Mouse (Mus musculus) liver, embryonic 15.5 days (tissue): ENCODE results near the gene Ndufb8. TPM values are rescaled to one million over a fixed set of nuclear protein-coding genes. Genes with fewer than 3 reads are reported as not detected.

ENCODE experiments used
- ATAC-seq: fragments of 200-750 bp; cut with Nextera tagmentation; 2 replicates; pipeline ENCODE4 v1.8.0; 2017; ENCODE audit warnings: moderate number of reproducible peaks, mild to moderate bottlenecking, moderate library complexity; ENCODE audit not compliant: insufficient read depth
- H3K27ac ChIP-seq: fragments of 300-500 bp; sonication (generic); replicated peaks from 2 replicates; pipeline ENCODE4 v1.5.1; 2015; ENCODE audit warnings: mild to moderate bottlenecking, inconsistent platforms
- H3K27me3 ChIP-seq: fragments of 300-500 bp; sonication (generic); 2 replicates; pipeline ENCODE4 v1.6.1; 2015; ENCODE audit warnings: mild to moderate bottlenecking, inconsistent platforms
- H3K36me3 ChIP-seq: fragments of 300-500 bp; sonication (generic); replicated peaks from 2 replicates; pipeline ENCODE4 v1.6.1; 2015; ENCODE audit warnings: moderate library complexity, mild to moderate bottlenecking, inconsistent platforms
- H3K4me1 ChIP-seq: fragments of 300-500 bp; sonication (generic); replicated peaks from 2 replicates; pipeline ENCODE4 v1.6.1; 2015; ENCODE audit warnings: inconsistent platforms
- H3K4me2 ChIP-seq: fragments of 300-500 bp; sonication (generic); 2 replicates; pipeline ENCODE4 v1.6.1; 2015; ENCODE audit warnings: moderate library complexity, mild to moderate bottlenecking, inconsistent platforms
- H3K4me3 ChIP-seq: fragments of 300-500 bp; sonication (generic); replicated peaks from 2 replicates; pipeline ENCODE4 v1.5.1; 2015; ENCODE audit warnings: mild to moderate bottlenecking, inconsistent platforms
- H3K9ac ChIP-seq: fragments of 300-500 bp; sonication (generic); 2 replicates; pipeline ENCODE4 v1.6.1; 2015; ENCODE audit warnings: moderate library complexity, mild to moderate bottlenecking, inconsistent platforms
- H3K9me3 ChIP-seq: fragments of 300-500 bp; sonication (generic); replicated peaks from 2 replicates; pipeline ENCODE4 v1.6.1; 2016; ENCODE audit warnings: inconsistent platforms
- WGBS: fragments of 180-500 bp; shearing (Covaris S2); methylation state at CpG from one replicate; pipeline ENCODE4 v1.1.7; 2015; ENCODE audit warnings: mixed read lengths; ENCODE audit not compliant: insufficient replicate concordance; 5-methylcytosine and 5-hydroxymethylcytosine counted together
- polyA plus RNA-seq: library from polyadenylated mRNA; unstranded; fragments of >200 nt; fragmentation: Nextera tagmentation; extraction: Ambion mirVana; gene quantifications from 2 replicates; pipeline ENCODE4 v1.2.1, GENCODE M21; 2015

Ndufb8 gene
- polyA plus RNA-seq, 1 experiment from 2014 or later: 297 TPM

DNA sequence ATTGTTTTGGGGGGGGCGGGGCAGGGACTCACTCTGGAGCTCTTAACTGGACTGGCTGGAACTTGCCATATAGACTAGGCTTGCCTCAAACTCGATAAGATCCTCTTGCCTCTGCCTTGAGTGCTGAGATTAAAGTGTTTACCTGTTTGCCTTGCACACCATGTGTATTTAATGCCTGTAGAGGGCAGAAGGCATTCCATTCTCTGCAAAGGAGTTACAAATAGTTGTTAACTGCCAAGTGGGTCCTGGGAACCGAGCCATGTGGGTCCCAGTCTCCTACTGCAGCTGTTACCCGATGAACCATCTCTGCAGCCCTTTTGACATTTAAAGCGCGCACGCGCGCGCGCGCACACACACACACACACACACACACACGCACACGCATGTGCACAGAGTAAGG, 8.8 kb upstream of the Ndufb8 start:
- Histone ChIP-seq H3K27ac (no peak overlapping the region), H3K27me3 (peaks cover 1% of the 10 kb centered on the region; the same call in 1 of the 2 replicates), H3K9me3 (no peaks in the 10 kb centered on the region), H3K4me1 (peaks cover 22% of the 10 kb centered on the region), H3K36me3 (peaks cover 41% of the 10 kb centered on the region), H3K9ac (no peak overlapping the region), H3K4me2 (peak overlapping the region; percentile 81), H3K4me3 (peak overlapping the region; percentile 83; the same call in 1 of the 2 replicates)
- WGBS: 88% methylated on average over 14 of the region's 14 CpGs
- no peak for ATAC-seq

DNA sequence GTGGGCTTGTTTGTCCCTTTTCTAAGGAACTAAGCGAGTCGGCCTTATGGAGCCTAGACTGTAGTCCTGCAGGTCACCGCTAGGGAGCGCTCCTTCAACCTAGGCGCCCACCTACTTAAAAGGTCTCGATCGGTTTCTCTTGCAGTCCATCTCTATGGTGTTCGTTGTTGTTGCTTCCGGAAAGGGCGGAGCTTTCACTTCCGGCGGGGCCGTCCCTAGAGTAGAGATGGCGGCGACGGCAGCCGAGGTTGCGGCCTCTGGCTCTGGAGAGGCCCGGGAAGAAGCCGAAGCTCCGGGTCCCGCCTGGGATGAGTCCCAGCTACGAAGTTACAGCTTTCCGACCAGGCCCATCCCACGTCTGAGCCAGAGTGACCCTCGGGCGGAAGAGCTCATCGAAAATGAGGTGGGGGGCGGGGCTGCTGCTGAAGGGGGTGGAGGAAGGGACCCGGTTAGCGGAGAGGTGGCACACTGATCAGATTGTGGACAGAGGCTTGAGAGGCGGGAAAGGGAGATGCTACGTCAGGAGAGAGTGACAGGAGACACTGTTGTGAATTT, 7.5 kb upstream of the Ndufb8 start, which contains the start of gene Hif1an:
Hif1an (plus strand) TSS at position 199 of the 555 bp plus-strand sequence.
- H3K4me3 ChIP-seq: peak within 1 kb of the TSS; percentile 83
- peaks cover 29% of the 10 kb centered on the region for H3K36me3 ChIP-seq
- peak within 1 kb of the TSS; percentile 81 for H3K4me2 ChIP-seq
- under 1% methylated on average over 33 of the region's 33 CpGs for WGBS
- ATAC-seq: peak; percentile 99
- peaks cover 22% of the 10 kb centered on the region for H3K4me1 ChIP-seq
- peak within 1 kb of the TSS; percentile 84 for H3K27ac ChIP-seq
- no peaks in the 10 kb centered on the region for H3K9me3 ChIP-seq
- H3K27me3 ChIP-seq: peaks cover 14% of the 10 kb centered on the region; the same call in 1 of the 2 replicates
- H3K9ac ChIP-seq: peak within 1 kb of the TSS; percentile 67

DNA sequence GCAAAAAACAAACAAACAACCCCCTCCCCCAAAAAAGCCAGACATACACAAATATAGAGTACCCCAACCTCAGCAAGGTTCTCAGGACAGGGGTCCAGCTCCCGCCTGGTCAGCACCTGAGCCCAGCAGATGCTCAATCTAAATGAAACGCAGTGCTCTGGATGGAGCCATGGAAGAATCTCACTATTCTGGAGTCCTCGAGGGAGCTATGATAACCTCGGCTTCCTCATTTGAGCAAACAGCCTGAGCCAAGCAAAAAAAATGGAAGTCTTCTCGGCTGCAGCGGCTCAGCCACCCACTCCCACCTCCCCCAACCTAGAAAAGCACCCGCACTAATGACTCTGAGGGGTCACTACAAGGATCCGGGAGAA, 765 bp downstream of the Ndufb8 start:
- H3K27ac ChIP-seq: peak overlapping the region; percentile 72
- H3K4me3 ChIP-seq: peak overlapping the region; percentile 85
- H3K27me3 ChIP-seq: peaks cover 14% of the 10 kb centered on the region; the same call in 1 of the 2 replicates
- H3K9me3 ChIP-seq: no peaks in the 10 kb centered on the region
- peaks cover 40% of the 10 kb centered on the region for H3K36me3 ChIP-seq
- WGBS: 1% methylated on average over 8 of the region's 8 CpGs
- H3K4me2 ChIP-seq: peak overlapping the region; percentile 84
- peak overlapping the region; percentile 88 for H3K9ac ChIP-seq
- no peak for ATAC-seq
- H3K4me1 ChIP-seq: peaks cover 21% of the 10 kb centered on the region

DNA sequence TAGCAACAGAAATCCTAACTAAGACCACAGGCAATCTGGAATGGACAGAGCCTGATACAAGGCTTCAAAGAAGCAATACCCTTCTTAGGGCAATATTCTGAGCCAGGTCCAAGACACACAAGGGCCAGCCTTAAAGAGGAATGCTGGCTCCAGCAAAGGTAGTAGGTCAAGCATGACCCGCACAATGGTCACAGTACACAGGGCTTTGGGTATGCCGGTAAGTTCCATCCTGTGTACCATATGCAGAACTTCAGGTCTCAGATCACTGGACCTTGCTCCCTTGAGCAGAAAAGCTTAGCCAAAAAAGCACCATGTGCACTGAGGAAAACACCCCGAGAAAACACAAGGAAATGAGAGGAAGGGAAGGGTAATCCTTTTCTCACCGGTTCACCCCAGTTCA, 2.0 kb downstream of the Ndufb8 start:
- Histone ChIP-seq H3K9me3 (no peaks in the 10 kb centered on the region), H3K4me1 (peaks cover 21% of the 10 kb centered on the region), H3K4me2 (no peak overlapping the region), H3K27me3 (peaks cover 6% of the 10 kb centered on the region; the same call in 1 of the 2 replicates), H3K36me3 (peaks cover 52% of the 10 kb centered on the region), H3K27ac (no peak overlapping the region), H3K9ac (no peak overlapping the region), H3K4me3 (no peak overlapping the region)
- WGBS: 81% methylated on average over 4 of the region's 4 CpGs
- no peak for ATAC-seq

DNA sequence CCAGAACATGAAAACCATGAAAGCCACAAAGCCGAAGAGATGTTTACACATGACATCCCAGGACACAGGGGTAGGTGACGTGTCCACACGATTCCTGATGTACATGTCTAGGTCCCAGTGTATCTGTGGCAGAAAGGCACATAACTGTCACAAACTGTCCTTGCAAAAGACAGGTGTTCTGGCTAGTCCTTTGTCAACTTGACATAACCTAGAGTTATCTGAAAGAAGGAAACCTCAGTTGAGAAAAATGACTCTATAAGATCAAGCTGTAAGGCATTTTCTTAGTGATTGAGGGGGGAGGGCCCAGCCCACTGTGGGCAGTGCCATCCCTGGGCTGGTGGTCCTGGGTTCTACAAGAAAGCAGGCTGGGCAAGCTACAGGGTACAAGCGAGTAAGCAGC, 2.5 kb downstream of the Ndufb8 start, which contains the start of gene Gm20538:
Gm20538 (minus strand) TSS at position 101 of the 400 bp plus-strand sequence.
- no peak within 1 kb of the TSS for H3K9ac ChIP-seq
- ATAC-seq: no peak

DNA sequence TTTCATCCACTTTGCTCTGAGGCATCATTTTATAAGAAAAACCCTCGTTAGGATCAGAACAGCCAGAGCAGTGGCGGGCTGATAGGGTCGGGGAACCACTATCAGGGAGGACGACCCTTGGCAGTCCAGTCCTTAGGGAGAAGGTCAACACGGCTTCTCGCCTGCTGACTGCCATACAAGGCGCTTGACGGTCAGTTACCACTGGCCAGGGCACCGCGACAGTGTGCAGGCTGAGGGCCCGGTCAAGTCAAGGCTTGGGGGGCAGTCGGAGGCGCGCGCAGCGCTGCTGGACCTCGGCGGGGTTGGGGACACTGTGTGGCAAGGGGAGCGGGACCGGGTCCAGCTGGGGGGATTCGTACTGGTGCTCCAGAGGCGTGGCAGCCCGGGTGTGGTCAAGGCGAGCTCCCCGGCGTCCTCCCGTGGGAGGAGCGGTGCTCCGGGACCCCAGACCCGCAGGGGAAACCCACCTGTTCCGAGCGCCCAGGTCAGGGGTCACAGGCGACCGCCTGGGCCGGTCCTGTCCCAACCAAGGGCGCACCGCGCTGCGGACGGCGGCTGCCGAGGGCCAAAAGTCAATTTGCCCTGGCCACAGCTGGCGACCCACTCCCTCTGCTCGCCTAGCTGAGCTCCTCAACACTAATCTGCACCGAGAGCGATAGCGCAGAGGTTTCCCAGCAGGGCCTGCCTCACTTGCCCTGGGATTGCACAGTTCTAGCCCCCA, 9.8 kb downstream of the Ndufb8 start, which contains the start of gene Sec31b:
Sec31b (minus strand) TSS at position 544 of the 721 bp plus-strand sequence.
- peak; percentile 42 for ATAC-seq
- peak within 1 kb of the TSS; percentile 61 for H3K4me3 ChIP-seq
- peaks cover 26% of the 10 kb centered on the region; the same call in 1 of the 2 replicates for H3K27me3 ChIP-seq
- peak within 1 kb of the TSS; percentile 86 for H3K4me2 ChIP-seq
- peak within 1 kb of the TSS; percentile 48 for H3K9ac ChIP-seq
- H3K9me3 ChIP-seq: no peaks in the 10 kb centered on the region
- WGBS: under 1% methylated on average over 47 of the region's 47 CpGs
- H3K27ac ChIP-seq: no peak within 1 kb of the TSS
- peaks cover 15% of the 10 kb centered on the region for H3K4me1 ChIP-seq
- peaks cover 30% of the 10 kb centered on the region for H3K36me3 ChIP-seq

More for the DNA sequence above, 2.5 kb downstream of the Ndufb8 start, which contains the start of gene Gm20538:
- Histone ChIP-seq H3K9me3 (no peaks in the 10 kb centered on the region), H3K4me2 (peak within 1 kb of the TSS; percentile 84; the same call in 1 of the 2 replicates), H3K36me3 (peaks cover 57% of the 10 kb centered on the region), H3K4me1 (peaks cover 21% of the 10 kb centered on the region), H3K27me3 (0 out of 2 replicates have a peak, but pooled peaks cover under 1% of the 10 kb centered on the region), H3K27ac (no peak within 1 kb of the TSS), H3K4me3 (no peak within 1 kb of the TSS)
- 86% methylated on average over 4 of the region's 4 CpGs for WGBS

DNA sequence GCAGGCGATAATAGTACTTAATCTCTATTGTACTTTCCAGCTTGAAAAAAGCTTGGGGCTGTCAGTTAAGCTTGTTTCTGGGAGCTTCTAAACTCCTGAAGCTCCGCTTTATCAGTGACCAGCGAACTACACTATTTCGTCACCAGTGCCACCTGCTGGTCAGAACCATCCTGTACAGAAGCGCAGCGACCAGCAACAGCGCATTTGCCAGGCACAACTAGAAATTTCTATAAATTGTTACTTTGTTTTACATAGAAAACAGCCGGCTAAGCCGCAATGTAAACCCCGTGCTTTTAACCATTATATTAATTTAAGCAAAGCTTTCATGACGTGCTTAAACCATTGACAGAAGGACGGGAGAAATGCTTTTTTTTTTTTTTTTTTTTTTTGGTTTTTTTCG, 10.5 kb downstream of the Ndufb8 start:
- peak overlapping the region; percentile 86 for H3K4me2 ChIP-seq
- no peaks in the 10 kb centered on the region for H3K9me3 ChIP-seq
- H3K36me3 ChIP-seq: peaks cover 23% of the 10 kb centered on the region
- H3K27ac ChIP-seq: no peak overlapping the region
- WGBS: under 1% methylated on average over 13 of the region's 13 CpGs
- peak overlapping the region; percentile 61 for H3K4me3 ChIP-seq
- peaks cover 26% of the 10 kb centered on the region; the same call in 1 of the 2 replicates for H3K27me3 ChIP-seq
- H3K4me1 ChIP-seq: peaks cover 15% of the 10 kb centered on the region
- no peak overlapping the region for H3K9ac ChIP-seq
- no peak for ATAC-seq

DNA sequence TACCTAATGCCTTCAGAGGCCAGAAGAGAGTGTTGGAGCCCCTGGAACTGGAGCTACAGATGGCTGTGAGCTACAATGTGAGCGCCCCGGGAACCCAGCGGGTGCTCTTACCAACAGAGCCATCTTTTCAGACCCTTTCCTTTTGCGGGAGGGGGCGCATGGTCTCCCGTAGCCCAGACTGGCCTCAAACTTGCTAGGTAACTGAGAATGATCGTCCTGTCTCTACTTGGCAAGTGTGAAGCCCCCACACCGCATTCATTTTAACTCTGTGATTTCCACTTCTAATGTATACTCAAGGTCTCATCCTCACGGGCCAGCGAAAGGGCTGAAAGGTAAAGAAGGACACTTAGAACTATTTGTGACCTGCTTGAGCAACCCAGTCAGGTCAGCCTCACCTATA, 10.9 kb downstream of the Ndufb8 start:
- Histone ChIP-seq H3K27me3 (peaks cover 26% of the 10 kb centered on the region; the same call in 1 of the 2 replicates), H3K36me3 (peaks cover 19% of the 10 kb centered on the region), H3K9ac (no peak overlapping the region), H3K27ac (no peak overlapping the region), H3K9me3 (no peaks in the 10 kb centered on the region), H3K4me3 (no peak overlapping the region), H3K4me1 (peaks cover 15% of the 10 kb centered on the region), H3K4me2 (peak overlapping the region; percentile 86)
- ATAC-seq: no peak
- 65% methylated on average over 10 of the region's 10 CpGs for WGBS

DNA sequence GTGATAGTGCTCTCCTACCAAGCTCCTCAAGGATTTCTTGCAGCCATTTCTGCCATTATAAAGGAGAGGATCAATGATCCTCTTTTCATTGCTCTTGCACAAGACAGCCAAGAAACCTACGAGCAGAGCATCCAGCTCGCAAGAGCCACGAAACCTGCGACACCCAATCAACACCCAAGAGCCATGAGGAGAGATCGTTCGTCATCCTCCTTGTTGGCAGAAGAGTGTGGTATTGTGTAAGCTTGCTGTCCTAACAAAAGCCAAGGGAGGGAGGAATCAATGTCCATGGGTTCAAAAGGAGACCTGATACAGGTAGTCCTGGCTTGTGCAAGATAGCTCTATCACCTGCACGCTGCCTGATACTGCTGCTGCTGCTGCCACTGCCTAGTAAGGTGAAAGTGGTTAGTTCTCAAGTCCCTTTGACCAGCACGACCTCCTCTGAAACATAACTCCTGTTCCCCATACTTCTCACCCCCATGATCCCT, 12.5 kb downstream of the Ndufb8 start:
- ATAC-seq: no peak
- Histone ChIP-seq H3K4me2 (no peak overlapping the region), H3K27me3 (peaks cover 26% of the 10 kb centered on the region; the same call in 1 of the 2 replicates), H3K4me3 (no peak overlapping the region), H3K9ac (no peak overlapping the region), H3K36me3 (0 out of 2 replicates have a peak, but pooled peaks cover 2% of the 10 kb centered on the region), H3K9me3 (no peaks in the 10 kb centered on the region), H3K27ac (no peak overlapping the region), H3K4me1 (peaks cover 15% of the 10 kb centered on the region)
- WGBS: 72% methylated on average over 8 of the region's 8 CpGs

DNA sequence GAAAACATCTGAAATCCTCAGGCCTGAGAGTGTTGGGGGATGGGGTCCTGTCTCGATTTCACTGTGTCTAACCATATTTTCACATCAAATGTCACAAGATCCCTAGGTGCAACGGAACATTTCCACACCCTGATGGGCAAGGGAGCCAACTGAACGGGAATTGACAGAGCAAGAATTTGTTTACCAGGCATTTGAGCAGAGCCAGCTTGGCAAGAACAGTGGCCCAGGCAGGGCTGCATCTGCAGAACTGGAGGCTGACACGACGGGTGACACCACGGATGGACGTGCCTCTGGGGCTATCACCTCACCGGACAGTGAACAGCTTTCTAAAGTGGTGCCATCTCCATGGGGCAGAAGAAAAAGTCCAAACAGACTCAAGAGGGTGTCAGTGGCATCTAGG, 17.8 kb downstream of the Ndufb8 start:
- no peak for ATAC-seq
- H3K4me3 ChIP-seq: no peak overlapping the region
- no peak overlapping the region for H3K9ac ChIP-seq
- no peaks in the 10 kb centered on the region for H3K4me1 ChIP-seq
- H3K4me2 ChIP-seq: no peak overlapping the region
- no peaks in the 10 kb centered on the region for H3K27me3 ChIP-seq
- H3K27ac ChIP-seq: no peak overlapping the region
- 71% methylated on average over 8 of the region's 8 CpGs for WGBS
- H3K9me3 ChIP-seq: no peaks in the 10 kb centered on the region
- no peaks in the 10 kb centered on the region for H3K36me3 ChIP-seq

DNA sequence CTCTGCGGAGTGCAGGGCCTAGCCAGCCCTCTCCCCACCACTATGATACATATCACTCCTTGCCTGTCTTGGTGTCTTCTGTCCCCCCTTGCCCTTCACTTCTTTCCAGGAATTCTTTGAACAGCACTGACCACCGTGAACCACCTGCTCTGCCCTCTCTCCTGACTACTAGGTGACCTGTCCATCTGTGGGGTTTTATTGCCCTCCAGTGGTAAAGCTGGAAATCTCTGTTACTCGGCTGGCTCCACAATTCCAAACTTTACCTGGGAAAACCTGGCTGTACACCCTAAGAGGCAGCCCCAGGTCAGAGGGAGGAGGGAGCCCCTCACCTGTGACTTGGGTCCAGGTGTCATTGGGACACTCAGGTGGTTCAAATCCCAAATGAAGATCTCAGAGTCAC, 19.9 kb downstream of the Ndufb8 start:
- Histone ChIP-seq H3K4me1 (no peaks in the 10 kb centered on the region), H3K9me3 (no peaks in the 10 kb centered on the region), H3K27ac (no peak overlapping the region), H3K27me3 (no peaks in the 10 kb centered on the region), H3K9ac (no peak overlapping the region), H3K4me2 (no peak overlapping the region), H3K36me3 (no peaks in the 10 kb centered on the region), H3K4me3 (no peak overlapping the region)
- 34% methylated on average over 3 of the region's 3 CpGs for WGBS
- no peak for ATAC-seq
